Mouse (Mus musculus) forebrain, embryonic 15.5 days (tissue): Measurements from ENCODE around the gene Atxn2l. TPM values are rescaled to one million over a fixed set of nuclear protein-coding genes. Genes with fewer than 3 reads are reported as not detected.

Experiments used
- ATAC-seq: fragments of 200-750 bp; cut with Nextera tagmentation; replicated peaks from 2 replicates; pipeline ENCODE4 v1.8.0; 2017; ENCODE audit warnings: mild to moderate bottlenecking, moderate TSS enrichment, moderate library complexity
- H3K27ac ChIP-seq: fragments of 300-500 bp; sonication (generic); replicated peaks from 2 replicates; pipeline ENCODE4 v1.5.1; 2015; ENCODE audit warnings: mild to moderate bottlenecking, inconsistent platforms
- H3K27me3 ChIP-seq: fragments of 300-500 bp; sonication (generic); 2 replicates; pipeline ENCODE4 v1.6.1; 2015; ENCODE audit warnings: inconsistent platforms
- H3K36me3 ChIP-seq: fragments of 300-500 bp; sonication (generic); 2 replicates; pipeline ENCODE4 v1.6.1; 2015; ENCODE audit warnings: mild to moderate bottlenecking, inconsistent platforms
- H3K4me1 ChIP-seq: fragments of 300-500 bp; sonication (generic); 2 replicates; pipeline ENCODE4 v1.6.1; 2015; ENCODE audit warnings: inconsistent platforms
- H3K4me2 ChIP-seq: fragments of 300-500 bp; sonication (generic); replicated peaks from 2 replicates; pipeline ENCODE4 v1.6.1; 2015; ENCODE audit warnings: mild to moderate bottlenecking, inconsistent platforms
- H3K4me3 ChIP-seq: fragments of 300-500 bp; sonication (generic); 2 replicates; pipeline ENCODE4 v1.5.1; 2015; ENCODE audit warnings: mild to moderate bottlenecking, inconsistent platforms
- H3K9ac ChIP-seq: fragments of 300-500 bp; sonication (generic); replicated peaks from 2 replicates; pipeline ENCODE4 v1.6.1; 2015; ENCODE audit warnings: mild to moderate bottlenecking, inconsistent platforms
- H3K9me3 ChIP-seq: fragments of 300-500 bp; sonication (generic); 2 replicates; pipeline ENCODE4 v1.6.1; 2016; ENCODE audit warnings: inconsistent platforms
- WGBS: fragments of 180-500 bp; shearing (Covaris S2); methylation state at CpG from one replicate; pipeline ENCODE4 v1.1.7; 2015; ENCODE audit warnings: mixed read lengths; 5-methylcytosine and 5-hydroxymethylcytosine counted together
- polyA plus RNA-seq: library from polyadenylated mRNA; unstranded; fragments of >200 nt; fragmentation: Nextera tagmentation; extraction: Ambion mirVana; gene quantifications from 2 replicates; pipeline ENCODE4 v1.2.1, GENCODE M21; 2015

Gene Atxn2l
- polyA plus RNA-seq, 1 experiment from 2014 or later, result 65.2 TPM

GRCm38 (mm10) chr7:126456382-126457266, 46.6 kb downstream of the Atxn2l start:
- H3K4me3 ChIP-seq, result no peak overlapping the region
- no peak for ATAC-seq
- WGBS, result 88% methylated on average over 17 of the region's 17 CpGs
- H3K27me3 ChIP-seq, result no peaks in the 10 kb centered on the region
- no peaks in the 10 kb centered on the region for H3K9me3 ChIP-seq
- H3K27ac ChIP-seq, result no peak overlapping the region
- H3K36me3 ChIP-seq, result no peaks in the 10 kb centered on the region
- no peaks in the 10 kb centered on the region for H3K4me1 ChIP-seq
- no peak overlapping the region for H3K4me2 ChIP-seq
- H3K9ac ChIP-seq, result no peak overlapping the region

- Histone ChIP-seq H3K4me2 (no peak overlapping the region), H3K4me3 (no peak overlapping the region), H3K27ac (no peak overlapping the region), H3K9ac (no peak overlapping the region), H3K9me3 (no peaks in the 10 kb centered on the region), H3K36me3 (no peaks in the 10 kb centered on the region), H3K4me1 (no peaks in the 10 kb centered on the region), H3K27me3 (no peaks in the 10 kb centered on the region)
- ATAC-seq, result no peak
- WGBS, result 71% methylated on average over 2 of the region's 2 CpGs
Measured at GRCm38 (mm10) chr7:126455242-126455641, 48.0 kb downstream of the Atxn2l start.

GRCm38 (mm10) chr7:126453861-126454260, 49.4 kb downstream of the Atxn2l start:
- no peak overlapping the region for H3K4me3 ChIP-seq
- 79% methylated on average over 7 of the region's 7 CpGs for WGBS
- H3K4me1 ChIP-seq, result no peaks in the 10 kb centered on the region
- H3K4me2 ChIP-seq, result no peak overlapping the region
- H3K9me3 ChIP-seq, result no peaks in the 10 kb centered on the region
- H3K36me3 ChIP-seq, result no peaks in the 10 kb centered on the region
- ATAC-seq, result no peak
- no peak overlapping the region for H3K9ac ChIP-seq
- no peak overlapping the region for H3K27ac ChIP-seq
- no peaks in the 10 kb centered on the region for H3K27me3 ChIP-seq

- no peak for ATAC-seq
- WGBS, result 90% methylated on average over 3 of the region's 3 CpGs
- H3K4me1 ChIP-seq, result no peaks in the 10 kb centered on the region
- H3K4me2 ChIP-seq, result no peak overlapping the region
- no peaks in the 10 kb centered on the region for H3K27me3 ChIP-seq
- H3K4me3 ChIP-seq, result no peak overlapping the region
- H3K36me3 ChIP-seq, result no peaks in the 10 kb centered on the region
- no peak overlapping the region for H3K27ac ChIP-seq
- no peak overlapping the region for H3K9ac ChIP-seq
- H3K9me3 ChIP-seq, result no peaks in the 10 kb centered on the region
Measured at GRCm38 (mm10) chr7:126452244-126452643, 51.0 kb downstream of the Atxn2l start.

- H3K4me2 ChIP-seq, result no peak overlapping the region
- 88% methylated on average over 6 of the region's 6 CpGs for WGBS
- no peaks in the 10 kb centered on the region for H3K9me3 ChIP-seq
- H3K4me1 ChIP-seq, result no peaks in the 10 kb centered on the region
- H3K27me3 ChIP-seq, result no peaks in the 10 kb centered on the region
- H3K4me3 ChIP-seq, result no peak overlapping the region
- peaks cover under 1% of the 10 kb centered on the region; the same call in 1 of the 2 replicates for H3K36me3 ChIP-seq
- no peak overlapping the region for H3K9ac ChIP-seq
- H3K27ac ChIP-seq, result no peak overlapping the region
- ATAC-seq, result no peak
Measured at GRCm38 (mm10) chr7:126450641-126451040, 52.6 kb downstream of the Atxn2l start.

GRCm38 (mm10) chr7:126449991-126450390, 53.2 kb downstream of the Atxn2l start:
- Histone ChIP-seq H3K9ac (no peak overlapping the region), H3K4me1 (no peaks in the 10 kb centered on the region), H3K27me3 (no peaks in the 10 kb centered on the region), H3K36me3 (peaks cover 6% of the 10 kb centered on the region), H3K9me3 (no peaks in the 10 kb centered on the region), H3K27ac (no peak overlapping the region), H3K4me3 (no peak overlapping the region), H3K4me2 (no peak overlapping the region)
- ATAC-seq, result no peak
- WGBS, result 90% methylated on average over 18 of the region's 18 CpGs

GRCm38 (mm10) chr7:126448481-126448880, 54.8 kb downstream of the Atxn2l start:
- Histone ChIP-seq H3K27me3 (no peaks in the 10 kb centered on the region), H3K27ac (no peak overlapping the region), H3K4me1 (no peaks in the 10 kb centered on the region), H3K9ac (no peak overlapping the region), H3K9me3 (no peaks in the 10 kb centered on the region), H3K36me3 (peaks cover 14% of the 10 kb centered on the region), H3K4me3 (no peak overlapping the region), H3K4me2 (no peak overlapping the region)
- no peak for ATAC-seq
- 92% methylated on average over 19 of the region's 19 CpGs for WGBS

GRCm38 (mm10) chr7:126446217-126446616, 57.0 kb downstream of the Atxn2l start:
- Histone ChIP-seq H3K27me3 (no peaks in the 10 kb centered on the region), H3K4me3 (no peak overlapping the region), H3K4me1 (no peaks in the 10 kb centered on the region), H3K9ac (no peak overlapping the region), H3K9me3 (no peaks in the 10 kb centered on the region), H3K36me3 (peaks cover 18% of the 10 kb centered on the region), H3K27ac (no peak overlapping the region), H3K4me2 (no peak overlapping the region)
- WGBS, result 92% methylated on average over 21 of the region's 21 CpGs
- ATAC-seq, result no peak

- H3K9me3 ChIP-seq, result no peaks in the 10 kb centered on the region
- WGBS, result 93% methylated on average over 15 of the region's 15 CpGs
- peaks cover 18% of the 10 kb centered on the region for H3K36me3 ChIP-seq
- no peak overlapping the region for H3K9ac ChIP-seq
- H3K4me1 ChIP-seq, result no peaks in the 10 kb centered on the region
- H3K4me2 ChIP-seq, result no peak overlapping the region
- H3K27ac ChIP-seq, result no peak overlapping the region
- ATAC-seq, result no peak
- H3K27me3 ChIP-seq, result no peaks in the 10 kb centered on the region
- no peak overlapping the region for H3K4me3 ChIP-seq
Measured at GRCm38 (mm10) chr7:126445104-126445815, 58.0 kb downstream of the Atxn2l start.

GRCm38 (mm10) chr7:126444536-126444935, 58.7 kb downstream of the Atxn2l start:
- no peak for ATAC-seq
- H3K9me3 ChIP-seq, result no peaks in the 10 kb centered on the region
- H3K4me2 ChIP-seq, result no peak overlapping the region
- WGBS, result 92% methylated on average over 9 of the region's 9 CpGs
- no peaks in the 10 kb centered on the region for H3K27me3 ChIP-seq
- H3K4me1 ChIP-seq, result no peaks in the 10 kb centered on the region
- H3K36me3 ChIP-seq, result peaks cover 18% of the 10 kb centered on the region
- H3K9ac ChIP-seq, result no peak overlapping the region
- no peak overlapping the region for H3K4me3 ChIP-seq
- no peak overlapping the region for H3K27ac ChIP-seq

GRCm38 (mm10) chr7:126443997-126444396, 59.2 kb downstream of the Atxn2l start:
- no peak overlapping the region for H3K4me3 ChIP-seq
- no peak overlapping the region for H3K9ac ChIP-seq
- peaks cover 20% of the 10 kb centered on the region for H3K36me3 ChIP-seq
- H3K4me1 ChIP-seq, result no peaks in the 10 kb centered on the region
- H3K9me3 ChIP-seq, result no peaks in the 10 kb centered on the region
- H3K27me3 ChIP-seq, result no peaks in the 10 kb centered on the region
- 96% methylated on average over 10 of the region's 10 CpGs for WGBS
- no peak overlapping the region for H3K4me2 ChIP-seq
- H3K27ac ChIP-seq, result no peak overlapping the region
- ATAC-seq, result no peak
